In genomic region chr11:94994208-94994814, GRCm38 (mm10) we compare ENCODE assay signal across 10 mouse cellular contexts. TPM values are rescaled to one million over a fixed set of nuclear protein-coding genes. Genes with fewer than 3 reads are reported as not detected.
DNase-seq lines count a peak whose midpoint lies in the region; ATAC-seq and TF ChIP-seq lines count a peak whose summit lies in the region.
"Had no signal": no experiment of that assay in that cellular context is flagged by ENCODE, and none has a peak within 500 bp of the region (broad histone marks: within the 10 kb centered on the region; RNA-seq: fewer than 3 reads in every experiment).

No protein-coding gene starts in this region.

- H3K27ac ChIP-seq in kidney, adult 2 months (ENCODE audit: insufficient read depth, low read depth, low read length), result no peak overlapping the region
- peak overlapping the region; percentile 94 for H3K27ac ChIP-seq in heart, embryonic 16.5 days (ENCODE audit: low read length)
- peak overlapping the region; percentile 58 for H3K27ac ChIP-seq in liver, embryonic 16.5 days (ENCODE audit: low read length)

- TF ChIP-seq CTCF in kidney, adult 2 months (conservative IDR thresholded peaks at IDR 0.05; ENCODE audit: insufficient read depth, insufficient read length, low read depth, low read length), result no peak

- H3K27me3 ChIP-seq in kidney, adult 2 months (replicated peaks; ENCODE audit: control insufficient read depth, insufficient read depth, low read length), result no peaks in the 10 kb centered on the region
- H3K27me3 ChIP-seq in heart, embryonic 16.5 days (ENCODE audit: control insufficient read depth, insufficient read depth, low read length), result no peaks in the 10 kb centered on the region
- no peaks in the 10 kb centered on the region for H3K27me3 ChIP-seq in liver, embryonic 16.5 days (ENCODE audit: control insufficient read depth, insufficient read depth, low read depth, low read length)

- H3K36me3 ChIP-seq in kidney, adult 2 months (ENCODE audit: control insufficient read depth, insufficient read depth, low read length), result no peaks in the 10 kb centered on the region
- H3K36me3 ChIP-seq in heart, embryonic 16.5 days (ENCODE audit: control insufficient read depth, insufficient read depth), result peaks cover 15% of the 10 kb centered on the region; the same call in 1 of the 2 replicates
- H3K36me3 ChIP-seq in liver, embryonic 16.5 days (ENCODE audit: control insufficient read depth, insufficient read depth), result peaks cover 1% of the 10 kb centered on the region

- TF ChIP-seq POLR2A in kidney, adult 2 months (IDR thresholded peaks at IDR 0.05; ENCODE audit: low read depth, low read length), result no peak

- peak overlapping the region; percentile 98 for H3K4me2 ChIP-seq in heart, embryonic 16.5 days (ENCODE audit: low read depth, low read length)
- peak overlapping the region; percentile 97 for H3K4me2 ChIP-seq in liver, embryonic 16.5 days (ENCODE audit: low read depth, low read length)

- peak overlapping the region; percentile 91 for H3K4me3 ChIP-seq in kidney, adult 2 months (ENCODE audit: insufficient read depth, low read depth, low read length)
- peak overlapping the region; percentile 93 for H3K4me3 ChIP-seq in heart, embryonic 16.5 days (ENCODE audit: low read length)
- peak overlapping the region; percentile 84 for H3K4me3 ChIP-seq in liver, embryonic 16.5 days (ENCODE audit: low read depth, low read length)

- H3K9me3 ChIP-seq in heart, embryonic 16.5 days (replicated peaks; ENCODE audit: control insufficient read depth, low read length), result no peaks in the 10 kb centered on the region
- no peaks in the 10 kb centered on the region for H3K9me3 ChIP-seq in liver, embryonic 16.5 days (replicated peaks; ENCODE audit: control insufficient read depth, low read length)

- no peak for DNase-seq in kidney, adult 2 months
- no peak for DNase-seq in kidney, postnatal 14 days
- DNase-seq in adrenal gland, postnatal 25 days, result peak; percentile 35
- DNase-seq in embryo, embryonic 10.5 days (ENCODE audit: low spot score), result no peak
- no peak for DNase-seq in urinary bladder, adult 2 months (ENCODE audit: low spot score)

- 33% methylated on average over 10 of the region's 10 CpGs for WGBS in kidney, adult 2 months
- WGBS in heart, embryonic 16.5 days, result 26% methylated on average over 10 of the region's 10 CpGs
- 26% methylated on average over 10 of the region's 10 CpGs for WGBS in liver, embryonic 16.5 days (ENCODE audit: insufficient replicate concordance)

- no peak for ATAC-seq in heart, embryonic 16.5 days (replicated peaks; ENCODE audit: extremely low read depth, insufficient read depth, low FRiP score)
- ATAC-seq in liver, embryonic 16.5 days (ENCODE audit: low read depth), result no peak
- no peak for ATAC-seq in frontal cortex, adult (ENCODE audit: low TSS enrichment)

- H3K9ac ChIP-seq in heart, embryonic 16.5 days (ENCODE audit: low read length), result peak overlapping the region; percentile 95
- peak overlapping the region; percentile 87 for H3K9ac ChIP-seq in liver, embryonic 16.5 days (ENCODE audit: low read depth, low read length)

- peaks cover 16% of the 10 kb centered on the region for H3K4me1 ChIP-seq in kidney, adult 2 months (ENCODE audit: control insufficient read depth, insufficient read depth, low read length)
- peaks cover 60% of the 10 kb centered on the region for H3K4me1 ChIP-seq in heart, embryonic 16.5 days (ENCODE audit: control insufficient read depth, insufficient read depth, low read length)
- peaks cover 88% of the 10 kb centered on the region for H3K4me1 ChIP-seq in liver, embryonic 16.5 days (ENCODE audit: control insufficient read depth, low read depth, low read length)

RNA-seq across cellular contexts. Expression of gene Ppp1r9b, which starts 3.5 kb away (rescaled TPM):
- 24.1 and 29.9 TPM in 2 replicates for polyA plus RNA-seq in kidney, adult 2 months (2012; rRNA removed)
- 125 and 146 TPM in 2 replicates for total RNA-seq in adrenal gland, postnatal 25 days (2021)
- 5.8 and 6.4 TPM in 2 replicates for polyA plus RNA-seq in heart, embryonic 16.5 days (2015; fragmentation: Nextera tagmentation; extraction: Ambion mirVana)
- 7.1 and 7.6 TPM in 2 replicates for polyA plus RNA-seq in liver, embryonic 16.5 days (2015; fragmentation: Nextera tagmentation; extraction: Ambion mirVana)
- polyA plus RNA-seq in urinary bladder, adult 2 months (2012; rRNA removed), result 16.0 and 35.7 TPM in 2 replicates

RNA-seq across cellular contexts. Expression of gene Samd14, which starts 15.4 kb away (rescaled TPM):
- polyA plus RNA-seq in kidney, adult 2 months (2012; rRNA removed), result 3.2 and 3.7 TPM in 2 replicates
- 3.0 and 4.4 TPM in 2 replicates for total RNA-seq in adrenal gland, postnatal 25 days (2021)
- polyA plus RNA-seq in heart, embryonic 16.5 days (2015; fragmentation: Nextera tagmentation; extraction: Ambion mirVana), result 8.6 and 9.0 TPM in 2 replicates
- 27.2 and 34.7 TPM in 2 replicates for polyA plus RNA-seq in liver, embryonic 16.5 days (2015; fragmentation: Nextera tagmentation; extraction: Ambion mirVana)
- 5.8 and 9.6 TPM in 2 replicates for polyA plus RNA-seq in urinary bladder, adult 2 months (2012; rRNA removed)

RNA-seq across cellular contexts. Expression of gene Sgca, which starts 18.2 kb away (rescaled TPM):
- polyA plus RNA-seq in kidney, adult 2 months (2012; rRNA removed), result 5.0 and 23.9 TPM in 2 replicates
- not detected in 2 replicates for total RNA-seq in adrenal gland, postnatal 25 days (2021)
- 27.9 and 29.4 TPM in 2 replicates for polyA plus RNA-seq in heart, embryonic 16.5 days (2015; fragmentation: Nextera tagmentation; extraction: Ambion mirVana)
- 0.86 and 0.96 TPM in 2 replicates for polyA plus RNA-seq in liver, embryonic 16.5 days (2015; fragmentation: Nextera tagmentation; extraction: Ambion mirVana)
- 69.2 and 93.5 TPM in 2 replicates for polyA plus RNA-seq in urinary bladder, adult 2 months (2012; rRNA removed)
- total RNA-seq: ES-E14; hematopoietic stem cell, adult 5-6 weeks had no signal

RNA-seq across cellular contexts. Expression of gene Hils1, which starts 26.9 kb away (rescaled TPM):
- 0.56 TPM in 1 of 2 replicates, not detected in the other for polyA plus RNA-seq in kidney, adult 2 months (2012; rRNA removed)
- total RNA-seq in adrenal gland, postnatal 25 days (2021), result not detected in 2 replicates
- polyA plus RNA-seq in heart, embryonic 16.5 days (2015; fragmentation: Nextera tagmentation; extraction: Ambion mirVana), result 0.33 TPM in 1 of 2 replicates, not detected in the other
- not detected in 2 replicates for polyA plus RNA-seq in liver, embryonic 16.5 days (2015; fragmentation: Nextera tagmentation; extraction: Ambion mirVana)
- polyA plus RNA-seq in urinary bladder, adult 2 months (2012; rRNA removed), result 0.19 and 0.22 TPM in 2 replicates
- total RNA-seq: ES-E14; hematopoietic stem cell, adult 5-6 weeks had no signal

RNA-seq across cellular contexts. Expression of gene Pdk2, which starts 46.8 kb away (rescaled TPM):
- polyA plus RNA-seq in kidney, adult 2 months (2012; rRNA removed), result 430 and 469 TPM in 2 replicates
- total RNA-seq in adrenal gland, postnatal 25 days (2021), result 82.9 and 86.4 TPM in 2 replicates
- polyA plus RNA-seq in heart, embryonic 16.5 days (2015; fragmentation: Nextera tagmentation; extraction: Ambion mirVana), result 141 and 148 TPM in 2 replicates
- polyA plus RNA-seq in liver, embryonic 16.5 days (2015; fragmentation: Nextera tagmentation; extraction: Ambion mirVana), result 10.7 and 13.9 TPM in 2 replicates
- polyA plus RNA-seq in urinary bladder, adult 2 months (2012; rRNA removed), result 34.6 and 59.4 TPM in 2 replicates
